Mouse (Mus musculus) thymus, adult 2 months (tissue): Measurements from ENCODE around the gene Mylk4. TPM values are rescaled to one million over a fixed set of nuclear protein-coding genes. Genes with fewer than 3 reads are reported as not detected.

Source experiments
- DNase-seq: peaks from one replicate; pipeline ENCODE4 v3.0.0; 2021
- H3K27ac ChIP-seq: fragments of 200-500 bp; 2 replicates; pipeline ENCODE4 v1.5.1; 2012; ENCODE audit warnings: low read length, control low read depth; ENCODE audit not compliant: control insufficient read depth, insufficient read depth
- H3K27me3 ChIP-seq: fragments of 200-500 bp; 2 replicates; pipeline ENCODE4 v1.6.1; 2012; ENCODE audit warnings: mild to moderate bottlenecking, low read length, moderate library complexity, mixed read lengths; ENCODE audit not compliant: control insufficient read depth, insufficient read depth
- H3K36me3 ChIP-seq: fragments of 200-500 bp; 2 replicates; pipeline ENCODE4 v1.6.1; 2012; ENCODE audit warnings: mild to moderate bottlenecking, low read length, moderate library complexity; ENCODE audit not compliant: control insufficient read depth, insufficient read depth
- H3K4me1 ChIP-seq: fragments of 200-500 bp; replicated peaks from 2 replicates; pipeline ENCODE4 v1.6.1; 2012; ENCODE audit warnings: low read length; ENCODE audit not compliant: control insufficient read depth, insufficient read depth
- H3K4me3 ChIP-seq: fragments of 200-500 bp; 2 replicates; pipeline ENCODE4 v1.5.1; 2012; ENCODE audit warnings: mild to moderate bottlenecking, low read length, control low read depth, moderate library complexity; ENCODE audit not compliant: control insufficient read depth, insufficient read depth
- CTCF ChIP-seq: fragments of 200-500 bp; IDR thresholded peaks from 2 replicates; pipeline ENCODE4 v1.5.1; 2012; ENCODE audit warnings: mild to moderate bottlenecking, control low read depth, low read length, moderate library complexity, borderline replicate concordance; ENCODE audit not compliant: control insufficient read depth, poor library complexity, insufficient read depth; ENCODE audit errors: extremely low read depth
- POLR2A ChIP-seq: fragments of 200-500 bp; IDR thresholded peaks from 2 replicates; pipeline ENCODE4 v1.6.1; 2012; ENCODE audit warnings: mild to moderate bottlenecking, low read length, control low read depth, moderate library complexity; ENCODE audit not compliant: control insufficient read depth, poor library complexity, insufficient read depth; ENCODE audit errors: extremely low read depth
- WGBS: fragments of 180-500 bp; shearing (Covaris S2); methylation state at CpG from one replicate; pipeline ENCODE4 v1.1.7; 2018; 5-methylcytosine and 5-hydroxymethylcytosine counted together
- polyA plus RNA-seq: library from polyadenylated mRNA; depleted of rRNA; stranded (reverse); fragments of >200 nt; gene quantifications from 2 replicates; pipeline ENCODE4 v1.2.3, GENCODE M21; 2012; rRNA removed

Gene Mylk4
- polyA plus RNA-seq: 0.68 and 2.2 TPM in 2 replicates

DNA sequence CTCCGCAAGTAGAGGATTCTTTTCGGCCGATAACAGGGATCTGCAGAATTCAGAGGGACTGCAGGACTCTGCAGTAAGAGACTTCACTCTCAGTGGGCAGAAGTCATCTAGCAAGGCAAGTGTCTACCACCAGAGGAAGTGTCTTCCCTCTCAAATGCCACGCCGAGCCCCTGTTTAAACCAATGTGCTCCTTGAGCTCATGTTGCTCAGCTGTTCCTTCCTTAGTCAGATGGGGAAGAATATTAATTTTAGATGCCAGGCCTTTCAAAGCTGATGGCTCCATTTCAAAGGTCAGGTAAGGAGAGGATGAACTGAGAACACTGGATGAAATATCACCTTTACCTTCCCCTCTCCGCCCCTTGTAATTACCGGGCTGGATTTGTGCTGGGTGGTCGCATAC is at the start of gene Mylk4:
Gene Mylk4 (minus strand): TSS at position 139 of the 400 bp plus-strand sequence.
- 92% methylated on average over 8 of the region's 8 CpGs for WGBS
- H3K36me3 ChIP-seq: no peaks in the 10 kb centered on the region
- TF ChIP-seq CTCF (no peak), POLR2A (no peak)
- H3K4me1 ChIP-seq: no peaks in the 10 kb centered on the region
- no peaks in the 10 kb centered on the region for H3K27me3 ChIP-seq
- H3K4me3 ChIP-seq: no peak within 1 kb of the TSS
- H3K27ac ChIP-seq: no peak within 1 kb of the TSS
- no peak for DNase-seq

DNA sequence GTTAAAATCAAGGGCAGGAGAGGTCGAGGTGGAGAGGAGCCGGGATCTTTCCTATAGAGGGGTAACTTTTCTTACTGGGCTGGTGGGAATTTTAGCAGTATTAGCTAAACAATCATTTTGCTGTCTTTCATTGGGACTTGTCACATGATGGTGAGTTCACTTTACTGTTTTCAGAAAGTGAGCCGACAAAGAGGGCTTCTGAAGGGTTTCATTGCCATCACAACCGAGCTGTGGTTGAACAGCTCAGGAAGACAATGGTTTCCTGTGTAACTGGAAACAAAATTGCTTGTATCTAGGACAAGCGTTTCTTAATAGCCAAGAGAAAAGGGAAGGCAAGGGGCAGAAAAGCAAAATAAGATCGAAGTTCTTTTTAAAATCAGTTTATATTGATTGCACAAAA is 49.5 kb upstream of the Mylk4 start:
- Histone ChIP-seq H3K27me3 (no peaks in the 10 kb centered on the region), H3K27ac (no peak overlapping the region), H3K36me3 (no peaks in the 10 kb centered on the region), H3K4me3 (no peak overlapping the region), H3K4me1 (peaks cover 17% of the 10 kb centered on the region)
- WGBS: 10% methylated on average over 6 of the region's 6 CpGs
- no peak for TF ChIP-seq CTCF
- TF ChIP-seq POLR2A: no peak
- peak; percentile 15 for DNase-seq

DNA sequence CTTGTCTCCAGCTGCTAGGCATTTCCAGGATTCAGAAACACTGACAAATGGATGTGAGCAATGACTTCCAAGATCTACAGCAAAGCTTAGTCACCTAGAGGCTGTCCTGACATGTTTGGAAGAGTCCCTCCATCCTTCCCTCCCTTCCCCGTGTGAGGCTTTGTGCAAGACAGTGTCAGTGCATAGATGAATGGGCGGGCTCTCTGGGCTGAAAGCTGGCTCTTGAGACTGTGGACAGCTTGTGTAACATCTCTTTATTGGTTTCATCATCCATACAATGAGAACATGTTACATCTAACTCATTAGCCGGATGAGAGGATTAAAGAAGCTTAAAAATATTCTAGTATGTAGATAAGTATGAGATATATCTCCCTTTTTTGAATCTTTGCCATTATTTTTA is 49.0 kb upstream of the Mylk4 start:
- Histone ChIP-seq H3K4me3 (no peak overlapping the region), H3K4me1 (peaks cover 17% of the 10 kb centered on the region), H3K27me3 (no peaks in the 10 kb centered on the region), H3K36me3 (no peaks in the 10 kb centered on the region), H3K27ac (no peak overlapping the region)
- 35% methylated on average over 3 of the region's 3 CpGs for WGBS
- DNase-seq: no peak
- TF ChIP-seq CTCF (no peak), POLR2A (no peak)

GRCm38 (mm10) chr13:32831505-32832273 is 47.9 kb upstream of the Mylk4 start:
- TF ChIP-seq POLR2A (no peak), CTCF (no peak)
- WGBS: 83% methylated on average over 3 of the region's 3 CpGs
- H3K27ac ChIP-seq: no peak overlapping the region; the same call in 1 of the 2 replicates
- H3K36me3 ChIP-seq: no peaks in the 10 kb centered on the region
- no peaks in the 10 kb centered on the region for H3K27me3 ChIP-seq
- no peak for DNase-seq
- H3K4me1 ChIP-seq: peaks cover 17% of the 10 kb centered on the region
- H3K4me3 ChIP-seq: no peak overlapping the region

- 66% methylated on average over 4 of the region's 4 CpGs for WGBS
Measured at GRCm38 (mm10) chr13:32828886-32829285, 45.1 kb upstream of the Mylk4 start.

DNA sequence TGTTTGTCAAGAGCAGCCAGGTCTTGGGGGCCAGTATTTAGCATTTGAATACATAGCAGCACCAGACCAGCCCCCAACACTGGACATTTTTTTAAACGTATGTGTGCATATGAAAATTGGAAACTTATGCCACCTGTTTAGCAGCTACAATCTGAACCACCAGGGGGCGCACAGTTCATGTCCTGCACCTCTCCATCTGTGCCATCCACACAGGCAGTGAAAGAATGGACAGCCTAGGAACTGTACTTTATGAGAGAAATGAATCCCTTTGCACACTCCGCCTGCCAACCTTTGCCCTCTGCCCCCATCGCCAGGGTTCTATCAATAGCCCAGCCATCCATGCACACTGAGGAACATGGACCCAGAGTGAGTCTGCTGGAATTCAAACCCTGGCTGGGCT is 44.2 kb upstream of the Mylk4 start:
- Histone ChIP-seq H3K4me3 (no peak overlapping the region), H3K4me1 (peaks cover 11% of the 10 kb centered on the region), H3K36me3 (no peaks in the 10 kb centered on the region), H3K27ac (no peak overlapping the region), H3K27me3 (no peaks in the 10 kb centered on the region)
- no peak for TF ChIP-seq POLR2A
- no peak for TF ChIP-seq CTCF
- DNase-seq: peak; percentile 72
- WGBS: 41% methylated on average over 4 of the region's 4 CpGs

More at GRCm38 (mm10) chr13:32828886-32829285, 45.1 kb upstream of the Mylk4 start:
- Histone ChIP-seq H3K4me3 (no peak overlapping the region), H3K27me3 (no peaks in the 10 kb centered on the region), H3K27ac (no peak overlapping the region), H3K36me3 (no peaks in the 10 kb centered on the region), H3K4me1 (peaks cover 15% of the 10 kb centered on the region)
- no peak for DNase-seq
- TF ChIP-seq POLR2A (no peak), CTCF (no peak)

DNA sequence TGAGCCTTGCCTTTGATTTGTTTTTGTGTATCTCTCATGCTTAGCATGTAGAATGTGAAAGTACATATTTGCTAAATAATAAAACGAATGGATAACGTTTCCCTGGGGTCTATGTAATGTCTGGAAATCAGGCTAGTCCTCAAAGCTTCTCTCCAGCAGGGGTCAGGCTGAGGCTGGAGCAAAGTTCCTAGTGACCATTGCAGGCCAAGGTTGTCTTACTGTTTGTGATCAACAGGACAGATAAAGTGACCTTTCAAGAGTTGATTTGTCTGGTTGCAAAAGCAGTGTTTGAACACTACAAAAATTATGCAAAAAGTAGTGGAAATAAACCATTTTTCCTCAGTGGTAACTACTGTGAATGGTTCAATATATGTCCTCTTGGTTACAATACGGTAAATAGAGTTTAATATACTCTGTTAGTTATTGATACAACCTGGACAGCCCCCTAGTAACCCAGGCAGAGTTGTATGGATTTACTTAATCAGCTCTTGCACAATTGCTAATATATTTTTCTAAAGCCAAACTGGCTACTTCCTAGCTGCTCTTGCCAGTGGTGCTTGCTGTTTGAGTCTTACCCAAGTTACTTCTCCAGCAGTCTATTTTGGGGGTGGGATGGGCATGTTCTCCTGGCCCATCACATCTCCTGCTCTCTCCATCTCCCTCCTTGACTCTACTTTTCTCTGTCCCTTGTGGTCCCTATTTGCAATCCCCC is 43.5 kb upstream of the Mylk4 start:
- WGBS: 90% methylated on average over 3 of the region's 3 CpGs
- Histone ChIP-seq H3K4me1 (peaks cover 5% of the 10 kb centered on the region), H3K36me3 (no peaks in the 10 kb centered on the region), H3K27ac (no peak overlapping the region), H3K27me3 (no peaks in the 10 kb centered on the region), H3K4me3 (no peak overlapping the region)
- DNase-seq: no peak
- TF ChIP-seq POLR2A (no peak), CTCF (no peak)
